Mouse (Mus musculus): ENCODE data around the gene Gcgr. TPM values are rescaled to one million over a fixed set of nuclear protein-coding genes. Genes with fewer than 3 reads are reported as not detected.
A peak's percentile ranks its signal among the peaks of the same experiment; 100 is the strongest.
"Not testable (repeated sequence)": the region's sequence is repeated elsewhere in the genome, so short reads cannot be mapped to it uniquely, and the experiment has no call there.

The Gcgr gene
- polyA plus RNA-seq, 1 experiment from 2014 or later, result 2.8 TPM

GRCm38 (mm10) chr11:120507611-120508289 is 22.7 kb upstream of the Gcgr start:
- Histone ChIP-seq H3K4me1 (replicated peaks) (peaks cover 10% of the 10 kb centered on the region), H3K27me3 (0 out of 2 replicates have a peak, but pooled peaks cover 4% of the 10 kb centered on the region), H3K36me3 (no peaks in the 10 kb centered on the region), H3K27ac (no peak overlapping the region), H3K4me2 (no peak overlapping the region), H3K4me3 (no peak overlapping the region), H3K9ac (no peak overlapping the region), H3K9me3 (replicated peaks) (no peaks in the 10 kb centered on the region)
- ATAC-seq (replicated peaks; ENCODE audit: insufficient number of reproducible peaks, insufficient read depth, low FRiP score, low read depth), result no peak
- 66% methylated on average over 13 of the region's 13 CpGs for WGBS

- WGBS, result 69% methylated on average over 9 of the region's 9 CpGs
Observed at GRCm38 (mm10) chr11:120508290-120508870, 22.1 kb upstream of the Gcgr start.

GRCm38 (mm10) chr11:120509940-120510339 is 20.6 kb upstream of the Gcgr start:
- Histone ChIP-seq H3K27ac (peak overlapping the region; percentile 58; the same call in 1 of the 2 replicates), H3K4me2 (peak overlapping the region; percentile 65; the same call in 1 of the 2 replicates), H3K4me1 (replicated peaks) (peaks cover 10% of the 10 kb centered on the region), H3K36me3 (no peaks in the 10 kb centered on the region), H3K9ac (no peak overlapping the region), H3K9me3 (replicated peaks) (no peaks in the 10 kb centered on the region), H3K27me3 (no peaks in the 10 kb centered on the region), H3K4me3 (no peak overlapping the region)
- 43% methylated on average over 4 of the region's 4 CpGs for WGBS
- ATAC-seq (replicated peaks; ENCODE audit: insufficient number of reproducible peaks, insufficient read depth, low FRiP score, low read depth), result no peak

More at GRCm38 (mm10) chr11:120508290-120508870, 22.1 kb upstream of the Gcgr start:
- H3K4me1 ChIP-seq (replicated peaks), result peaks cover 10% of the 10 kb centered on the region
- ATAC-seq (replicated peaks; ENCODE audit: insufficient number of reproducible peaks, insufficient read depth, low FRiP score, low read depth), result no peak
- H3K27me3 ChIP-seq, result no peaks in the 10 kb centered on the region
- H3K36me3 ChIP-seq, result no peaks in the 10 kb centered on the region
- no peak overlapping the region for H3K9ac ChIP-seq
- H3K27ac ChIP-seq, result no peak overlapping the region
- H3K4me3 ChIP-seq, result no peak overlapping the region
- no peak overlapping the region for H3K4me2 ChIP-seq
- H3K9me3 ChIP-seq (replicated peaks), result no peaks in the 10 kb centered on the region

GRCm38 (mm10) chr11:120510375-120511030 is 20.0 kb upstream of the Gcgr start:
- Histone ChIP-seq H3K4me3 (peak overlapping the region; percentile 40), H3K4me1 (replicated peaks) (peaks cover 10% of the 10 kb centered on the region), H3K9me3 (replicated peaks) (no peaks in the 10 kb centered on the region), H3K27ac (peak overlapping the region; percentile 58), H3K27me3 (no peaks in the 10 kb centered on the region), H3K9ac (peak overlapping the region; percentile 51), H3K36me3 (no peaks in the 10 kb centered on the region), H3K4me2 (peak overlapping the region; percentile 65)
- ATAC-seq (replicated peaks; ENCODE audit: insufficient number of reproducible peaks, insufficient read depth, low FRiP score, low read depth), result no peak; the same call in 1 of the 2 replicates
- 7% methylated on average over 16 of the region's 16 CpGs for WGBS

GRCm38 (mm10) chr11:120512790-120513453 is 17.6 kb upstream of the Gcgr start:
- peaks cover 10% of the 10 kb centered on the region for H3K4me1 ChIP-seq (replicated peaks)
- WGBS, result 45% methylated on average over 6 of the region's 6 CpGs
- no peak for ATAC-seq (replicated peaks; ENCODE audit: insufficient number of reproducible peaks, insufficient read depth, low FRiP score, low read depth)
- no peak overlapping the region for H3K27ac ChIP-seq
- H3K4me3 ChIP-seq, result no peak overlapping the region
- no peak overlapping the region for H3K4me2 ChIP-seq
- H3K9me3 ChIP-seq (replicated peaks), result no peaks in the 10 kb centered on the region
- H3K27me3 ChIP-seq, result 0 out of 2 replicates have a peak, but pooled peaks cover 5% of the 10 kb centered on the region
- no peak overlapping the region for H3K9ac ChIP-seq
- no peaks in the 10 kb centered on the region for H3K36me3 ChIP-seq

- H3K4me3 ChIP-seq; H3K4me2 ChIP-seq; H3K9ac ChIP-seq; H3K27me3 ChIP-seq; ATAC-seq (replicated peaks; ENCODE audit: insufficient number of reproducible peaks, insufficient read depth, low FRiP score, low read depth); H3K27ac ChIP-seq; H3K9me3 ChIP-seq (replicated peaks); H3K36me3 ChIP-seq: not testable (repeated sequence)
- WGBS, result 84% methylated on average over 2 of the region's 2 CpGs
- peaks cover 16% of the 10 kb centered on the region for H3K4me1 ChIP-seq (replicated peaks)
Observed at GRCm38 (mm10) chr11:120514262-120514661, 16.2 kb upstream of the Gcgr start.

GRCm38 (mm10) chr11:120515611-120516010 is 14.9 kb upstream of the Gcgr start:
- WGBS, result 21% methylated on average over 17 of the region's 17 CpGs
- H3K36me3 ChIP-seq, result no peaks in the 10 kb centered on the region
- no peak overlapping the region for H3K4me2 ChIP-seq
- H3K4me3 ChIP-seq, result no peak overlapping the region
- H3K27ac ChIP-seq, result no peak overlapping the region
- H3K27me3 ChIP-seq, result 0 out of 2 replicates have a peak, but pooled peaks cover 5% of the 10 kb centered on the region
- H3K9me3 ChIP-seq (replicated peaks), result no peaks in the 10 kb centered on the region
- peaks cover 23% of the 10 kb centered on the region for H3K4me1 ChIP-seq (replicated peaks)
- ATAC-seq (replicated peaks; ENCODE audit: insufficient number of reproducible peaks, insufficient read depth, low FRiP score, low read depth), result peak; percentile 53; the same call in 1 of the 2 replicates
- H3K9ac ChIP-seq, result no peak overlapping the region

GRCm38 (mm10) chr11:120517147-120517546 is 13.4 kb upstream of the Gcgr start:
- no peak overlapping the region for H3K9ac ChIP-seq
- peaks cover 23% of the 10 kb centered on the region for H3K4me1 ChIP-seq (replicated peaks)
- WGBS, result 75% methylated on average over 4 of the region's 4 CpGs
- no peak overlapping the region for H3K4me2 ChIP-seq
- no peak overlapping the region for H3K27ac ChIP-seq
- no peak overlapping the region for H3K4me3 ChIP-seq
- H3K9me3 ChIP-seq (replicated peaks), result no peaks in the 10 kb centered on the region
- no peak for ATAC-seq (replicated peaks; ENCODE audit: insufficient number of reproducible peaks, insufficient read depth, low FRiP score, low read depth)
- H3K36me3 ChIP-seq, result no peaks in the 10 kb centered on the region
- H3K27me3 ChIP-seq, result 0 out of 2 replicates have a peak, but pooled peaks cover 5% of the 10 kb centered on the region

GRCm38 (mm10) chr11:120518027-120518426 is 12.5 kb upstream of the Gcgr start:
- Histone ChIP-seq H3K4me2 (no peak overlapping the region), H3K9me3 (replicated peaks) (no peaks in the 10 kb centered on the region), H3K4me3 (no peak overlapping the region), H3K36me3 (no peaks in the 10 kb centered on the region), H3K27me3 (0 out of 2 replicates have a peak, but pooled peaks cover 5% of the 10 kb centered on the region), H3K4me1 (replicated peaks) (peaks cover 23% of the 10 kb centered on the region), H3K9ac (no peak overlapping the region), H3K27ac (peak overlapping the region; percentile 2; the same call in 1 of the 2 replicates)
- WGBS, result 67% methylated on average over 6 of the region's 6 CpGs
- no peak for ATAC-seq (replicated peaks; ENCODE audit: insufficient number of reproducible peaks, insufficient read depth, low FRiP score, low read depth)

GRCm38 (mm10) chr11:120518558-120518957 is 11.9 kb upstream of the Gcgr start:
- Histone ChIP-seq H3K9me3 (replicated peaks) (no peaks in the 10 kb centered on the region), H3K4me1 (replicated peaks) (peaks cover 23% of the 10 kb centered on the region), H3K27me3 (0 out of 2 replicates have a peak, but pooled peaks cover 5% of the 10 kb centered on the region), H3K9ac (no peak overlapping the region), H3K4me2 (no peak overlapping the region), H3K36me3 (no peaks in the 10 kb centered on the region), H3K4me3 (no peak overlapping the region), H3K27ac (peak overlapping the region; percentile 2; the same call in 1 of the 2 replicates)
- ATAC-seq (replicated peaks; ENCODE audit: insufficient number of reproducible peaks, insufficient read depth, low FRiP score, low read depth), result no peak
- 59% methylated on average over 6 of the region's 6 CpGs for WGBS

- Histone ChIP-seq H3K9me3 (replicated peaks) (no peaks in the 10 kb centered on the region), H3K4me3 (no peak overlapping the region), H3K36me3 (no peaks in the 10 kb centered on the region), H3K27ac (peak overlapping the region; percentile 30; the same call in 1 of the 2 replicates), H3K4me2 (peak overlapping the region; percentile 14; the same call in 1 of the 2 replicates), H3K4me1 (replicated peaks) (peaks cover 23% of the 10 kb centered on the region), H3K27me3 (0 out of 2 replicates have a peak, but pooled peaks cover 5% of the 10 kb centered on the region), H3K9ac (no peak overlapping the region)
- ATAC-seq (replicated peaks; ENCODE audit: insufficient number of reproducible peaks, insufficient read depth, low FRiP score, low read depth), result peak; percentile 72
- WGBS, result 23% methylated on average over 9 of the region's 9 CpGs
Observed at GRCm38 (mm10) chr11:120519738-120520137, 10.8 kb upstream of the Gcgr start.

Data from heart, embryonic 15.5 days (tissue).